Mouse (Mus musculus): ENCODE measurements at regions not wholly inside any gene's neighbourhood (a gene's known extent, or its start where the extent isn't known, plus 50 kb on each side); places are given as distances from the start of the nearest gene placed in this dataset.

GRCm38 (mm10) chr14:114820677-114821076, 271.3 kb upstream of the Gpc5 start:
- ATAC-seq (ENCODE audit: extremely low read depth, insufficient number of reproducible peaks, low FRiP score, low TSS enrichment), result no peak
- Histone ChIP-seq H3K27me3 (replicated peaks) (no peaks in the 10 kb centered on the region), H3K9ac (no peak overlapping the region), H3K4me1 (peaks cover 19% of the 10 kb centered on the region), H3K9me3 (no peaks in the 10 kb centered on the region), H3K4me3 (no peak overlapping the region), H3K36me3 (no peaks in the 10 kb centered on the region), H3K27ac (replicated peaks) (peak overlapping the region; percentile 65), H3K4me2 (peak overlapping the region; percentile 44)
- 9% methylated on average over 1 of the region's 1 CpGs for WGBS

GRCm38 (mm10) chr14:114821098-114821594, 270.9 kb upstream of the Gpc5 start:
- Histone ChIP-seq H3K27ac (replicated peaks) (peak overlapping the region; percentile 65), H3K36me3 (no peaks in the 10 kb centered on the region), H3K9ac (no peak overlapping the region), H3K4me2 (peak overlapping the region; percentile 44), H3K4me1 (peaks cover 19% of the 10 kb centered on the region), H3K4me3 (no peak overlapping the region), H3K9me3 (no peaks in the 10 kb centered on the region), H3K27me3 (replicated peaks) (no peaks in the 10 kb centered on the region)
- WGBS, result 8% methylated on average over 2 of the region's 2 CpGs
- ATAC-seq (ENCODE audit: extremely low read depth, insufficient number of reproducible peaks, low FRiP score, low TSS enrichment), result peak; percentile 71; the same call in 1 of the 2 replicates

GRCm38 (mm10) chr14:114821672-114822071, 270.3 kb upstream of the Gpc5 start:
- WGBS, result 83% methylated on average over 5 of the region's 5 CpGs
- no peak for ATAC-seq (ENCODE audit: extremely low read depth, insufficient number of reproducible peaks, low FRiP score, low TSS enrichment)
- no peaks in the 10 kb centered on the region for H3K36me3 ChIP-seq
- peak overlapping the region; percentile 65 for H3K27ac ChIP-seq (replicated peaks)
- H3K27me3 ChIP-seq (replicated peaks), result no peaks in the 10 kb centered on the region
- H3K4me3 ChIP-seq, result no peak overlapping the region
- H3K9ac ChIP-seq, result no peak overlapping the region
- no peak overlapping the region for H3K4me2 ChIP-seq
- H3K9me3 ChIP-seq, result no peaks in the 10 kb centered on the region
- peaks cover 19% of the 10 kb centered on the region for H3K4me1 ChIP-seq

- Histone ChIP-seq H3K36me3 (no peaks in the 10 kb centered on the region), H3K27ac (replicated peaks) (no peak overlapping the region), H3K4me2 (no peak overlapping the region), H3K9ac (no peak overlapping the region), H3K4me3 (no peak overlapping the region), H3K27me3 (replicated peaks) (no peaks in the 10 kb centered on the region), H3K4me1 (peaks cover 13% of the 10 kb centered on the region), H3K9me3 (no peaks in the 10 kb centered on the region)
- 40% methylated on average over 10 of the region's 10 CpGs for WGBS
- no peak for ATAC-seq (ENCODE audit: extremely low read depth, insufficient number of reproducible peaks, low FRiP score, low TSS enrichment)
These were observed 265.2 kb upstream of the Gpc5 start for GRCm38 (mm10) chr14:114826662-114827321.

- no peaks in the 10 kb centered on the region for H3K27me3 ChIP-seq (replicated peaks)
- 36% methylated on average over 2 of the region's 2 CpGs for WGBS
- ATAC-seq (ENCODE audit: extremely low read depth, insufficient number of reproducible peaks, low FRiP score, low TSS enrichment), result no peak
These were observed 262.7 kb upstream of the Gpc5 start for GRCm38 (mm10) chr14:114829310-114829709.

GRCm38 (mm10) chr14:114832987-114833386, 259.0 kb upstream of the Gpc5 start:
- no peak overlapping the region for H3K9ac ChIP-seq

More at GRCm38 (mm10) chr14:114829310-114829709, 262.7 kb upstream of the Gpc5 start:
- Histone ChIP-seq H3K9me3 (no peaks in the 10 kb centered on the region), H3K27ac (replicated peaks) (no peak overlapping the region), H3K4me2 (no peak overlapping the region), H3K4me3 (no peak overlapping the region), H3K9ac (no peak overlapping the region), H3K36me3 (no peaks in the 10 kb centered on the region), H3K4me1 (peaks cover 13% of the 10 kb centered on the region)

GRCm38 (mm10) chr14:114836723-114837349, 255.2 kb upstream of the Gpc5 start:
- no peak for ATAC-seq (ENCODE audit: extremely low read depth, insufficient number of reproducible peaks, low FRiP score, low TSS enrichment)
- 61% methylated on average over 3 of the region's 3 CpGs for WGBS
- no peaks in the 10 kb centered on the region for H3K36me3 ChIP-seq

More at GRCm38 (mm10) chr14:114832987-114833386, 259.0 kb upstream of the Gpc5 start:
- Histone ChIP-seq H3K27ac (replicated peaks) (no peak overlapping the region), H3K4me3 (peak overlapping the region; percentile 35; the same call in 1 of the 2 replicates), H3K4me1 (peaks cover 11% of the 10 kb centered on the region), H3K27me3 (replicated peaks) (no peaks in the 10 kb centered on the region), H3K36me3 (no peaks in the 10 kb centered on the region), H3K4me2 (peak overlapping the region; percentile 55), H3K9me3 (no peaks in the 10 kb centered on the region)
- WGBS, result 53% methylated on average over 11 of the region's 11 CpGs
- no peak for ATAC-seq (ENCODE audit: extremely low read depth, insufficient number of reproducible peaks, low FRiP score, low TSS enrichment)

GRCm38 (mm10) chr14:114837652-114838276, 254.3 kb upstream of the Gpc5 start:
- Histone ChIP-seq H3K4me3 (no peak overlapping the region), H3K27ac (replicated peaks) (no peak overlapping the region), H3K27me3 (replicated peaks) (no peaks in the 10 kb centered on the region), H3K4me1 (0 out of 2 replicates have a peak, but pooled peaks cover 6% of the 10 kb centered on the region), H3K4me2 (no peak overlapping the region), H3K36me3 (no peaks in the 10 kb centered on the region), H3K9me3 (no peaks in the 10 kb centered on the region), H3K9ac (no peak overlapping the region)
- WGBS, result 53% methylated on average over 16 of the region's 16 CpGs
- ATAC-seq (ENCODE audit: extremely low read depth, insufficient number of reproducible peaks, low FRiP score, low TSS enrichment), result no peak

More at GRCm38 (mm10) chr14:114836723-114837349, 255.2 kb upstream of the Gpc5 start:
- Histone ChIP-seq H3K4me1 (0 out of 2 replicates have a peak, but pooled peaks cover 6% of the 10 kb centered on the region), H3K4me2 (no peak overlapping the region), H3K4me3 (no peak overlapping the region), H3K9me3 (no peaks in the 10 kb centered on the region), H3K9ac (no peak overlapping the region), H3K27ac (replicated peaks) (no peak overlapping the region), H3K27me3 (replicated peaks) (no peaks in the 10 kb centered on the region)

GRCm38 (mm10) chr14:114839340-114839903, 252.6 kb upstream of the Gpc5 start:
- Histone ChIP-seq H3K4me1 (0 out of 2 replicates have a peak, but pooled peaks cover 6% of the 10 kb centered on the region), H3K27me3 (replicated peaks) (no peaks in the 10 kb centered on the region), H3K4me3 (no peak overlapping the region), H3K27ac (replicated peaks) (no peak overlapping the region), H3K36me3 (no peaks in the 10 kb centered on the region), H3K4me2 (no peak overlapping the region), H3K9ac (no peak overlapping the region), H3K9me3 (no peaks in the 10 kb centered on the region)
- WGBS, result 76% methylated on average over 2 of the region's 2 CpGs
- ATAC-seq (ENCODE audit: extremely low read depth, insufficient number of reproducible peaks, low FRiP score, low TSS enrichment), result no peak

GRCm38 (mm10) chr14:114840766-114841165, 251.2 kb upstream of the Gpc5 start:
- Histone ChIP-seq H3K4me3 (no peak overlapping the region), H3K4me1 (0 out of 2 replicates have a peak, but pooled peaks cover 6% of the 10 kb centered on the region), H3K9ac (no peak overlapping the region), H3K27me3 (replicated peaks) (no peaks in the 10 kb centered on the region), H3K4me2 (no peak overlapping the region), H3K27ac (replicated peaks) (no peak overlapping the region), H3K9me3 (no peaks in the 10 kb centered on the region), H3K36me3 (no peaks in the 10 kb centered on the region)
- no peak for ATAC-seq (ENCODE audit: extremely low read depth, insufficient number of reproducible peaks, low FRiP score, low TSS enrichment)
- 65% methylated on average over 5 of the region's 5 CpGs for WGBS

GRCm38 (mm10) chr14:114841552-114841951, 250.5 kb upstream of the Gpc5 start:
- Histone ChIP-seq H3K36me3 (no peaks in the 10 kb centered on the region), H3K4me2 (no peak overlapping the region), H3K4me1 (0 out of 2 replicates have a peak, but pooled peaks cover 6% of the 10 kb centered on the region), H3K9me3 (no peaks in the 10 kb centered on the region), H3K9ac (no peak overlapping the region), H3K4me3 (no peak overlapping the region), H3K27ac (replicated peaks) (no peak overlapping the region), H3K27me3 (replicated peaks) (no peaks in the 10 kb centered on the region)
- WGBS, result 36% methylated on average over 5 of the region's 5 CpGs
- ATAC-seq (ENCODE audit: extremely low read depth, insufficient number of reproducible peaks, low FRiP score, low TSS enrichment), result no peak
